Mouse (Mus musculus) spleen, adult 12 weeks (tissue): ENCODE measurements around the gene Evl.

Experiments
- DNase-seq: peaks from one replicate; pipeline ENCODE4 v3.0.0; 2022; ENCODE audit warnings: low spot score

Gene Evl

GRCm38 (mm10) chr12:108651053-108651660, 96.6 kb downstream of the Evl start:
- DNase-seq, result peak; percentile 29

- DNase-seq, result no peak
These were observed 99.1 kb downstream of the Evl start for GRCm38 (mm10) chr12:108653358-108654335.

- peak; percentile 11 for DNase-seq
These were observed 102.8 kb downstream of the Evl start for GRCm38 (mm10) chr12:108657350-108657749.

GRCm38 (mm10) chr12:108668606-108669235, 114.2 kb downstream of the Evl start:
- DNase-seq, result no peak

GRCm38 (mm10) chr12:108671541-108671940, 117.0 kb downstream of the Evl start:
- no peak for DNase-seq

GRCm38 (mm10) chr12:108672908-108673307, 118.4 kb downstream of the Evl start:
- no peak for DNase-seq

- DNase-seq, result no peak
These were observed 119.0 kb downstream of the Evl start for GRCm38 (mm10) chr12:108673546-108673945.

GRCm38 (mm10) chr12:108674502-108674901, 120.0 kb downstream of the Evl start:
- DNase-seq, result no peak

GRCm38 (mm10) chr12:108674916-108675315, 120.4 kb downstream of the Evl start:
- DNase-seq, result no peak

GRCm38 (mm10) chr12:108675614-108676401, 121.3 kb downstream of the Evl start:
- no peak for DNase-seq

- DNase-seq, result no peak
These were observed 122.6 kb downstream of the Evl start for GRCm38 (mm10) chr12:108677116-108677515.

- DNase-seq, result no peak
These were observed 123.8 kb downstream of the Evl start for GRCm38 (mm10) chr12:108678366-108678765.

GRCm38 (mm10) chr12:108680861-108681260, 126.3 kb downstream of the Evl start:
- no peak for DNase-seq

GRCm38 (mm10) chr12:108682240-108683023, 127.9 kb downstream of the Evl start:
- DNase-seq, result no peak

GRCm38 (mm10) chr12:108686463-108686862, 131.9 kb downstream of the Evl start:
- DNase-seq, result no peak

- DNase-seq, result no peak
These were observed 132.4 kb downstream of the Evl start for GRCm38 (mm10) chr12:108686926-108687325.

- DNase-seq, result no peak
These were observed 134.6 kb downstream of the Evl start for GRCm38 (mm10) chr12:108689167-108689566.

GRCm38 (mm10) chr12:108690529-108690928, 136.0 kb downstream of the Evl start:
- no peak for DNase-seq

GRCm38 (mm10) chr12:108693592-108693991, 139.1 kb downstream of the Evl start:
- DNase-seq, result no peak

GRCm38 (mm10) chr12:108694223-108694622, 139.7 kb downstream of the Evl start:
- DNase-seq, result no peak
